Mouse (Mus musculus) megakaryocyte progenitor cell, adult 5-6 weeks (primary cell): Measurements from ENCODE around the gene Rgs19. TPM values are rescaled to one million over a fixed set of nuclear protein-coding genes. Genes with fewer than 3 reads are reported as not detected.

Experiments used
- ATAC-seq: replicated peaks from 2 replicates; pipeline ENCODE4 v1.8.0; 2016; ENCODE audit warnings: mild to moderate bottlenecking, moderate TSS enrichment, inconsistent platforms; ENCODE audit not compliant: poor library complexity
- total RNA-seq, 2 experiments: library from RNA; stranded (forward) in 1 of 2; stranded (reverse) in 1 of 2; fragments of 157-497, 149-512 nt in 1 of 2; fragments of 200-1000 nt in 1 of 2; gene quantifications; 2 replicates each; pipeline versions ENCODE4 v1.2.3 to v1.2.4; 2015 to 2017

Gene Rgs19
- total RNA-seq, 2 experiments from 2014 or later = 100 to 330 TPM

GRCm38 (mm10) chr2:181684713-181685112 lies 9.1 kb downstream of the Rgs19 start:
- peak; percentile 26; the same call in 1 of the 2 replicates for ATAC-seq

GRCm38 (mm10) chr2:181683381-181683780 lies 10.4 kb downstream of the Rgs19 start:
- no peak for ATAC-seq

- no peak for ATAC-seq
Observed at GRCm38 (mm10) chr2:181681978-181682377, 11.8 kb downstream of the Rgs19 start.

GRCm38 (mm10) chr2:181680716-181681117 lies 13.1 kb downstream of the Rgs19 start:
- ATAC-seq = peak; percentile 16

- ATAC-seq = peak; percentile 47
Observed at GRCm38 (mm10) chr2:181679951-181680715, 13.6 kb downstream of the Rgs19 start, which contains the start of gene Tcea2. TSS of gene Tcea2 (plus strand) at chr2:181680310.

GRCm38 (mm10) chr2:181678780-181679179 lies 15.0 kb downstream of the Rgs19 start:
- peak; percentile 76 for ATAC-seq

- ATAC-seq = no peak
Observed at GRCm38 (mm10) chr2:181677755-181678098, 16.1 kb downstream of the Rgs19 start.

- no peak for ATAC-seq
Observed at GRCm38 (mm10) chr2:181677096-181677754, 16.6 kb downstream of the Rgs19 start.

GRCm38 (mm10) chr2:181676424-181676823 lies 17.4 kb downstream of the Rgs19 start:
- no peak for ATAC-seq

- peak; percentile 41 for ATAC-seq
Observed at GRCm38 (mm10) chr2:181675454-181675853, 18.3 kb downstream of the Rgs19 start.

GRCm38 (mm10) chr2:181674934-181675333 lies 18.8 kb downstream of the Rgs19 start:
- ATAC-seq = no peak

- no peak for ATAC-seq
Observed at GRCm38 (mm10) chr2:181673501-181673900, 20.3 kb downstream of the Rgs19 start.

- no peak for ATAC-seq
Observed at GRCm38 (mm10) chr2:181671984-181672383, 21.8 kb downstream of the Rgs19 start.

- no peak for ATAC-seq
Observed at GRCm38 (mm10) chr2:181671326-181671725, 22.5 kb downstream of the Rgs19 start, which contains the start of gene Sox18. TSS of gene Sox18 (minus strand) at chr2:181671640.

- no peak for ATAC-seq
Observed at GRCm38 (mm10) chr2:181670913-181671311, 22.9 kb downstream of the Rgs19 start.

GRCm38 (mm10) chr2:181670285-181670912 lies 23.4 kb downstream of the Rgs19 start:
- ATAC-seq = peak; percentile 81

GRCm38 (mm10) chr2:181663298-181663630 lies 30.5 kb downstream of the Rgs19 start:
- no peak for ATAC-seq

- ATAC-seq = no peak
Observed at GRCm38 (mm10) chr2:181662620-181663297, 31.0 kb downstream of the Rgs19 start.

GRCm38 (mm10) chr2:181659609-181660055 lies 34.1 kb downstream of the Rgs19 start:
- ATAC-seq = peak; percentile 89

- ATAC-seq = peak; percentile 80
Observed at GRCm38 (mm10) chr2:181658930-181659555, 34.7 kb downstream of the Rgs19 start.

GRCm38 (mm10) chr2:181658528-181658927 lies 35.2 kb downstream of the Rgs19 start:
- ATAC-seq = no peak
